Mouse (Mus musculus): ENCODE measurements around the gene Gmpr2. TPM values are rescaled to one million over a fixed set of nuclear protein-coding genes. Genes with fewer than 3 reads are reported as not detected.

Gene Gmpr2
- total RNA-seq, 1 experiment from 2014 or later, result 32.2 TPM

GRCm38 (mm10) chr14:55726261-55726660, 54.5 kb downstream of the Gmpr2 start:
- no peak for DNase-seq

GRCm38 (mm10) chr14:55727889-55728685, 56.3 kb downstream of the Gmpr2 start:
- DNase-seq, result no peak

Other genes starting within 250 kb of the Gmpr2 start
- 83.7 and 89.8 TPM in 2 replicates for gene Dhrs4, start 193.2 kb upstream of the Gmpr2 start, total RNA-seq (2021)
- gene Carmil3, start 181.3 kb upstream of the Gmpr2 start, total RNA-seq (2021), result 7.3 and 9.6 TPM in 2 replicates
- 0.12 TPM in 1 of 2 replicates, not detected in the other for gene Cpne6, start 161.5 kb upstream of the Gmpr2 start, total RNA-seq (2021)
- not detected in 2 replicates for gene Nrl, start 147.0 kb upstream of the Gmpr2 start, total RNA-seq (2021)
- 33.9 and 46.2 TPM in 2 replicates for gene Pck2, start 131.7 kb upstream of the Gmpr2 start, total RNA-seq (2021)
- gene Dcaf11, start 111.9 kb upstream of the Gmpr2 start, total RNA-seq (2021), result 131 and 160 TPM in 2 replicates
- 2.6 TPM in 1 of 2 replicates, not detected in the other for gene A730061H03Rik, start 111.5 kb upstream of the Gmpr2 start, total RNA-seq (2021)
- gene Fitm1, start 96.3 kb upstream of the Gmpr2 start, total RNA-seq (2021), result 1.7 and 2.6 TPM in 2 replicates
- 328 and 383 TPM in 2 replicates for gene Psme1, start 93.8 kb upstream of the Gmpr2 start, total RNA-seq (2021)
- gene Emc9, start 86.6 kb upstream of the Gmpr2 start, total RNA-seq (2021), result 34.5 and 61.6 TPM in 2 replicates
- 357 and 368 TPM in 2 replicates for gene Psme2, start 80.8 kb upstream of the Gmpr2 start, total RNA-seq (2021)
- 37.4 and 49.3 TPM in 2 replicates for gene Rnf31, start 80.2 kb upstream of the Gmpr2 start, total RNA-seq (2021)
- 24.2 and 24.8 TPM in 2 replicates for gene Irf9, start 68.4 kb upstream of the Gmpr2 start, total RNA-seq (2021)
- 13.6 TPM in 2 replicates for gene Rec8, start 53.9 kb upstream of the Gmpr2 start, total RNA-seq (2021)
- 100 and 141 TPM in 2 replicates for gene Ipo4, start 36.0 kb upstream of the Gmpr2 start, total RNA-seq (2021)
- gene Gm49378, start 34.0 kb upstream of the Gmpr2 start, total RNA-seq (2021), result 2.4 and 2.5 TPM in 2 replicates
- gene Tm9sf1, start 28.1 kb upstream of the Gmpr2 start, total RNA-seq (2021), result 81.1 and 98.6 TPM in 2 replicates
- 2.6 and 2.9 TPM in 2 replicates for gene Tssk4, start 21.8 kb upstream of the Gmpr2 start, total RNA-seq (2021)
- gene Mdp1, start 11.4 kb upstream of the Gmpr2 start, total RNA-seq (2021), result 73.5 and 88.6 TPM in 2 replicates
- 347 and 352 TPM in 2 replicates for gene Nedd8, start 183 bp downstream of the Gmpr2 start, total RNA-seq (2021)
- 30.0 and 36.4 TPM in 2 replicates for gene Tinf2, start 9.9 kb downstream of the Gmpr2 start, total RNA-seq (2021)
- gene Tgm1, start 42.0 kb downstream of the Gmpr2 start, total RNA-seq (2021), result not detected in 2 replicates
- gene Rabggta, start 50.3 kb downstream of the Gmpr2 start, total RNA-seq (2021), result 23.7 and 28.1 TPM in 2 replicates
- gene Dhrs1, start 73.7 kb downstream of the Gmpr2 start, total RNA-seq (2021), result 75.8 and 77.4 TPM in 2 replicates
- 20.9 and 24.4 TPM in 2 replicates for gene Nop9, start 73.8 kb downstream of the Gmpr2 start, total RNA-seq (2021)
- gene Cideb, start 86.5 kb downstream of the Gmpr2 start, total RNA-seq (2021), result 0.79 and 2.9 TPM in 2 replicates
- 0.12 TPM in 1 of 2 replicates, not detected in the other for gene Ltb4r2, start 89.5 kb downstream of the Gmpr2 start, total RNA-seq (2021)
- gene Ltb4r1, start 94.0 kb downstream of the Gmpr2 start, total RNA-seq (2021), result not detected in 2 replicates
- gene Adcy4, start 112.2 kb downstream of the Gmpr2 start, total RNA-seq (2021), result 8.0 and 10.2 TPM in 2 replicates
- gene Ripk3, start 116.9 kb downstream of the Gmpr2 start, total RNA-seq (2021), result 2.9 and 3.6 TPM in 2 replicates
- 19.9 and 30.5 TPM in 2 replicates for gene Nfatc4, start 151.2 kb downstream of the Gmpr2 start, total RNA-seq (2021)
- 10.7 and 13.5 TPM in 2 replicates for gene Nynrin, start 182.1 kb downstream of the Gmpr2 start, total RNA-seq (2021)
- gene Cbln3, start 212.5 kb downstream of the Gmpr2 start, total RNA-seq (2021), result 0.15 and 0.24 TPM in 2 replicates
- gene Khnyn, start 213.0 kb downstream of the Gmpr2 start, total RNA-seq (2021), result 21.6 and 25.5 TPM in 2 replicates
- 58.1 and 62.6 TPM in 2 replicates for gene Sdr39u1, start 228.4 kb downstream of the Gmpr2 start, total RNA-seq (2021)